Mouse (Mus musculus): ENCODE data around the gene Rpl32. TPM values are rescaled to one million over a fixed set of nuclear protein-coding genes. Genes with fewer than 3 reads are reported as not detected.
A peak's percentile ranks its signal among the peaks of the same experiment; 100 is the strongest.

The Rpl32 gene
- polyA plus RNA-seq, 1 experiment from 2014 or later = 1,354 TPM

DNA sequence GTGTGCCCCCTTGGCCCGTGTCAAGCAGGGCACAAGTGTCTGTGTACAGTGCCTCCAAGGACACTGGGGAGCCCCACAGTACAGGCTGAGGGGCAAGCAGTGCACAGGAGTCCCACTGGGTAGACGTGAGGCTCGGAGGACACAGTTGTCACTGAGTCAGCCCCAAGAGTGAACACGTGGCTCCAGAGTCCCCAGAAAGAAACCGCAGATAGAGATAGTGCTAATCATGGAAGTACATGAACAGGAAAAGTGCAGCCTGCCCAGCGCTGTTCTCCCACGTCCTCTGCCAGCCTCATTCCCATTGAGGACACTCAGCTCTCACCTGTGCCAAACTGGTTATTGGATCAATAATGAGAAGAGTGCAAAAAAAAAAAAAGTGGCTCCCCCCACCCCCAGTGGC, 53.0 kb downstream of the Rpl32 start:
- H3K27me3 ChIP-seq (ENCODE audit: insufficient read depth, low read length) = no peaks in the 10 kb centered on the region
- peak; percentile 59; the same call in 1 of the 2 replicates for TF ChIP-seq EP300 (IDR thresholded peaks at IDR 0.05; ENCODE audit: low read depth)
- no peak for TF ChIP-seq CTCF (IDR thresholded peaks at IDR 0.05; ENCODE audit: low read depth)
- H3K9ac ChIP-seq (replicated peaks) = peak overlapping the region; percentile 36
- H3K27ac ChIP-seq (ENCODE audit: low read depth) = peak overlapping the region; percentile 39; the same call in 1 of the 2 replicates
- H3K4me3 ChIP-seq (ENCODE audit: low read depth, low read length) = no peak overlapping the region
- peak overlapping the region; percentile 58 for H3K4me2 ChIP-seq (ENCODE audit: low read depth, low read length)
- 52% methylated on average over 7 of the region's 7 CpGs for WGBS (ENCODE audit: insufficient replicate concordance)
- H3K9me3 ChIP-seq (ENCODE audit: low read length) = no peaks in the 10 kb centered on the region
- ATAC-seq = peak; percentile 54
- no peak for DNase-seq
- H3K36me3 ChIP-seq (replicated peaks; ENCODE audit: insufficient read depth, low read length) = no peaks in the 10 kb centered on the region
- H3K4me1 ChIP-seq (ENCODE audit: insufficient read depth) = peaks cover 24% of the 10 kb centered on the region

Small RNA genes within 50 kb of the gene (microRNA-seq; reads per million reads assigned to microRNA genes)
- not detected for gene Mir7660

Other genes with a start within 250 kb of the Rpl32 start
- gene Mkrn2os, start 216.2 kb downstream of the Rpl32 start, polyA plus RNA-seq (2015; fragmentation: Nextera tagmentation; extraction: Ambion mirVana) = 14.8 and 16.5 TPM in 2 replicates
- gene Mkrn2, start 206.8 kb downstream of the Rpl32 start, polyA plus RNA-seq (2015; fragmentation: Nextera tagmentation; extraction: Ambion mirVana) = 9.6 and 11.6 TPM in 2 replicates
- 39.6 and 43.5 TPM in 2 replicates for gene Raf1, start 132.1 kb downstream of the Rpl32 start, polyA plus RNA-seq (2015; fragmentation: Nextera tagmentation; extraction: Ambion mirVana)
- 18.9 and 21.2 TPM in 2 replicates for gene Tmem40, start 46.3 kb downstream of the Rpl32 start, polyA plus RNA-seq (2015; fragmentation: Nextera tagmentation; extraction: Ambion mirVana)
- gene Cand2, start 34.2 kb downstream of the Rpl32 start, polyA plus RNA-seq (2015; fragmentation: Nextera tagmentation; extraction: Ambion mirVana) = 0.59 and 0.61 TPM in 2 replicates
- 0.11 TPM in 1 of 2 replicates, not detected in the other for gene Efcab12, start 29.7 kb upstream of the Rpl32 start, polyA plus RNA-seq (2015; fragmentation: Nextera tagmentation; extraction: Ambion mirVana)
- gene Mbd4, start 44.6 kb upstream of the Rpl32 start, polyA plus RNA-seq (2015; fragmentation: Nextera tagmentation; extraction: Ambion mirVana) = 4.1 and 4.6 TPM in 2 replicates
- 1.2 and 1.6 TPM in 2 replicates for gene Ift122, start 44.7 kb upstream of the Rpl32 start, polyA plus RNA-seq (2015; fragmentation: Nextera tagmentation; extraction: Ambion mirVana)
- gene Rho, start 123.0 kb upstream of the Rpl32 start, polyA plus RNA-seq (2015; fragmentation: Nextera tagmentation; extraction: Ambion mirVana) = not detected in 2 replicates
- gene H1foo, start 136.2 kb upstream of the Rpl32 start, polyA plus RNA-seq (2015; fragmentation: Nextera tagmentation; extraction: Ambion mirVana) = not detected in 2 replicates
- gene Plxnd1, start 186.3 kb upstream of the Rpl32 start, polyA plus RNA-seq (2015; fragmentation: Nextera tagmentation; extraction: Ambion mirVana) = 8.5 and 8.7 TPM in 2 replicates

All from liver, postnatal 0 days (tissue).